Mouse (Mus musculus) neural tube, embryonic 11.5 days (tissue): ENCODE data around the gene Fasl. TPM values are rescaled to one million over a fixed set of nuclear protein-coding genes. Genes with fewer than 3 reads are reported as not detected.

Experiments
- ATAC-seq: fragments of 200-750 bp; cut with Nextera tagmentation; 2 replicates; pipeline ENCODE4 v1.8.0; 2017; ENCODE audit warnings: moderate number of reproducible peaks, mild to moderate bottlenecking, moderate TSS enrichment, moderate library complexity; ENCODE audit not compliant: insufficient read depth, low FRiP score, low TSS enrichment
- DNase-seq: peaks from one replicate; pipeline ENCODE4 v3.0.0-alpha.2; 2015; ENCODE audit warnings: low spot score
- H3K27ac ChIP-seq: fragments of 300-500 bp; sonication (generic); 2 replicates; pipeline ENCODE4 v1.5.1; 2014; ENCODE audit warnings: low read depth, mild to moderate bottlenecking, low read length
- H3K27me3 ChIP-seq: fragments of 300-500 bp; sonication (generic); 2 replicates; pipeline ENCODE4 v1.6.1; 2014; ENCODE audit warnings: mild to moderate bottlenecking, low read length, mixed read lengths; ENCODE audit not compliant: control insufficient read depth, insufficient read depth
- H3K36me3 ChIP-seq: fragments of 300-500 bp; sonication (generic); 2 replicates; pipeline ENCODE4 v1.6.1; 2014; ENCODE audit warnings: mild to moderate bottlenecking, low read length, moderate library complexity, mixed read lengths; ENCODE audit not compliant: control insufficient read depth, insufficient read depth
- H3K4me1 ChIP-seq: fragments of 300-500 bp; sonication (generic); 2 replicates; pipeline ENCODE4 v1.6.1; 2014; ENCODE audit warnings: low read length, mixed read lengths; ENCODE audit not compliant: control insufficient read depth, insufficient read depth
- H3K4me2 ChIP-seq: fragments of 300-500 bp; sonication (generic); 2 replicates; pipeline ENCODE4 v1.6.1; 2014; ENCODE audit warnings: low read depth, mild to moderate bottlenecking, moderate library complexity
- H3K4me3 ChIP-seq: fragments of 300-500 bp; sonication (generic); 2 replicates; pipeline ENCODE4 v1.5.1; 2014; ENCODE audit warnings: low read depth, low read length
- H3K9ac ChIP-seq: fragments of 300-500 bp; sonication (generic); 2 replicates; pipeline ENCODE4 v1.6.1; 2014; ENCODE audit warnings: mild to moderate bottlenecking, low read length
- H3K9me3 ChIP-seq: fragments of 300-500 bp; sonication (generic); 2 replicates; pipeline ENCODE4 v1.6.1; 2016; ENCODE audit warnings: low read length; ENCODE audit not compliant: control insufficient read depth
- WGBS: fragments of 180-500 bp; shearing (Covaris S2); extraction: QIAGEN DNeasy Blood & Tissue Kit; methylation state at CpG from one replicate; pipeline ENCODE4 v1.1.7; 2014; 5-methylcytosine and 5-hydroxymethylcytosine counted together
- polyA plus RNA-seq: library from polyadenylated mRNA; unstranded; fragments of >200 nt; fragmentation: Nextera tagmentation; extraction: Ambion mirVana; gene quantifications from 2 replicates; pipeline ENCODE4 v1.2.1, GENCODE M21; 2014

Gene Fasl
- polyA plus RNA-seq, 1 experiment from 2014 or later = not detected

- Histone ChIP-seq H3K9me3 (no peaks in the 10 kb centered on the region), H3K4me3 (no peak overlapping the region), H3K27ac (no peak overlapping the region), H3K4me2 (no peak overlapping the region), H3K27me3 (no peaks in the 10 kb centered on the region), H3K9ac (no peak overlapping the region), H3K4me1 (no peaks in the 10 kb centered on the region), H3K36me3 (no peaks in the 10 kb centered on the region)
- WGBS = 68% methylated on average over 11 of the region's 11 CpGs
- DNase-seq = no peak
- no peak for ATAC-seq
Observed at GRCm38 (mm10) chr1:161735465-161736046, 52.7 kb downstream of the Fasl start.

DNA sequence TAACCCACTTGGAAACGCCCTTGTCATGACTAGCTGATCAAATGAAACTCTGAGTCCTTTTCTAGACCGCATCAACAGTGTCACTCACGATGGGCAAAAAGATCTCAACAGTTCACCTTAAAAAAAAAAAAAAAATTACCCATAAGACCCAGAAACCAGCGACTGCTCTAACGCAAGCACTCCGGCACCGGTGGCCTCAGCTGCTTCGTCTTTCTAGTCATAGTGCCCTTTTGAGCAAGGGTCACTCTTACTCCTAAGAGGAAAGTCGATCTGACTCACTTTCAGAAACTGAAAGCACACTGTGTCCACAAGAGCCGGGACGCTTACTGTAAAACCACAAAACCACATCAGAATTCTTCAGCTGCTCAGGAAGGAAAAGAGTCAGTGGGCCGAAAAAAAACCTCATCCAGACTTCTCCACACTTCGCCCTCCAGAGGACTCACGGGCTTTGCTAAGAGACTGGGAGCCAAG, 53.5 kb downstream of the Fasl start:
- no peak for DNase-seq
- WGBS = 89% methylated on average over 14 of the region's 14 CpGs
- no peak overlapping the region for H3K27ac ChIP-seq

DNA sequence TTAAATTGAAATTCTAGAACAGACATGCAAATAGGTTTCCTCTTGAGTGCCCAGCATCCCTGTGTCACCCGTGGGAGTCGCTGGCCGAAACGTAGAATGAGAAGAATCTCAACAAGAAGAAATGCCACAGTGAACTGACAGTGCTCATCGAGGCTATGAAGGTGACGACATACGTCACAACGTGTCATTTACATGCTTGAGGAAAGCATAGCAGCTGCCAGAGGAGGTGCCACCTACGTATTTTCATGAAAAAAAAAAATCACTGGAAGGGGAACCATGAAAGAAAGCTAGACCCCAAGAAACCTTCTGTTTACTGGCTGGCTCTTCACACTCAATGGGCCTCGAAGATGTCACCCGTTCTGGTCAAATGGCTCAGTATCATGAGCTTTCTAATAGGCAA, 54.0 kb downstream of the Fasl start:
- no peaks in the 10 kb centered on the region for H3K27me3 ChIP-seq
- no peak for ATAC-seq
- H3K9ac ChIP-seq = no peak overlapping the region
- no peak overlapping the region for H3K4me2 ChIP-seq
- H3K4me3 ChIP-seq = no peak overlapping the region
- 93% methylated on average over 11 of the region's 11 CpGs for WGBS
- H3K36me3 ChIP-seq = no peaks in the 10 kb centered on the region
- no peaks in the 10 kb centered on the region for H3K9me3 ChIP-seq
- H3K27ac ChIP-seq = no peak overlapping the region
- no peaks in the 10 kb centered on the region for H3K4me1 ChIP-seq
- DNase-seq = no peak

More for the DNA sequence above, 53.5 kb downstream of the Fasl start:
- Histone ChIP-seq H3K4me3 (no peak overlapping the region), H3K9ac (no peak overlapping the region), H3K4me1 (no peaks in the 10 kb centered on the region), H3K36me3 (no peaks in the 10 kb centered on the region), H3K4me2 (no peak overlapping the region), H3K9me3 (no peaks in the 10 kb centered on the region), H3K27me3 (no peaks in the 10 kb centered on the region)
- ATAC-seq = no peak

Other genes with a start within 250 kb of the Fasl start
- 28.6 and 39.6 TPM in 2 replicates for gene Suco, start 88.2 kb upstream of the Fasl start, polyA plus RNA-seq
- 34.7 and 38.4 TPM in 2 replicates for gene Pigc, start 180.7 kb upstream of the Fasl start, polyA plus RNA-seq
- not detected in 2 replicates for gene 4930558K02Rik, start 191.1 kb upstream of the Fasl start, polyA plus RNA-seq